13 mouse cellular contexts compared by ENCODE assay signal in the genomic region with DNA sequence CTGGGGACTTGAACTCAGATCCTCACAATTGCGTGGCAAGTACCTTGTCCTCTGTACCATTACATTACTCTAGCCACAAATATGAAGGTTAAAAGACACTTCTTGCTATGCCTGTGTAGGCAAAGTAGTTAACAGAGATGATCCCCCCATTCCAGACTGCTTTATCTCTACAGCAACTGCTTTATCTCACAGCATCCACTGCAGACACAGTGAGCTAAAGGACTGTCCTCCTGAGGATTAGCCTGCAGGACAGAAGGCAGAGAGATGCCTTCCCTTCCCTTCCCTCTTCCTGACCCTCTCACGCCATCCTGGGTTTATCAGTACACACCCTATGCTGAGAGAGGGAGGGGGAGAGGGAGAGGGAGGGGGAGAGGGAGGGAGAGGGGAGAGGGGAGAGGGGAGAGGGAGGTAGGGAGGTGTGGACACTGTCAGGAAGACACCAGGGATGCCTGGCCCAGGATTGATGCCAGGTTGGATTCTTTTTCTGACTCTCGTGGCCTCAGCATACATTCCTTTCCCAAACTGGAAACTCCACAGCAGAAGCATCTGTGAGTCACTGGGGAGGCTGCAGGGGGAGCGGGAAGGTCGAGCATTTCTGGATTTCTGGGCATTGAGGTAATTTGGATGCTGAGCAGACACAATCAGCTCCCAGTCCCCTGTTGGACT. TPM values are rescaled to one million over a fixed set of nuclear protein-coding genes. Genes with fewer than 3 reads are reported as not detected.
DNase-seq lines count a peak whose midpoint lies in the region; ATAC-seq lines count a peak whose summit lies in the region.
"Had no signal": no experiment of that assay in that cellular context is flagged by ENCODE, and none has a peak within 500 bp of the region (broad histone marks: within the 10 kb centered on the region; RNA-seq: fewer than 3 reads in every experiment).

No protein-coding gene starts in this region.

- intact Hi-C loops in heart, postnatal 10 days (cut with DNase I) = loop anchor here (5.0 kb wide), 1 partner anchor 95 kb away; no protein-coding TSS in a partner anchor

- WGBS in heart, embryonic 13.5 days = 23% methylated on average over 5 of the region's 5 CpGs
- 59% methylated on average over 5 of the region's 5 CpGs for WGBS in kidney, embryonic 16.5 days

- peak; percentile 63 for ATAC-seq in heart, embryonic 13.5 days (ENCODE audit: extremely low read depth, insufficient number of reproducible peaks, low FRiP score, low TSS enrichment)
- no peak for ATAC-seq in kidney, embryonic 16.5 days (ENCODE audit: low FRiP score, low TSS enrichment)

- peak overlapping the region; percentile 63; the same call in 1 of the 2 replicates for H3K9ac ChIP-seq in heart, embryonic 13.5 days
- no peak overlapping the region for H3K9ac ChIP-seq in kidney, embryonic 16.5 days (replicated peaks; ENCODE audit: low read length)
- H3K9ac ChIP-seq: forebrain, embryonic 12.5 days; limb, embryonic 12.5 days had no signal

- no peak overlapping the region for H3K4me3 ChIP-seq in heart, embryonic 13.5 days
- no peak overlapping the region for H3K4me3 ChIP-seq in kidney, embryonic 16.5 days (ENCODE audit: low read length)
- H3K4me3 ChIP-seq: forebrain, embryonic 12.5 days; limb, embryonic 12.5 days had no signal

- peaks cover 16% of the 10 kb centered on the region for H3K4me1 ChIP-seq in heart, embryonic 13.5 days
- no peaks in the 10 kb centered on the region for H3K4me1 ChIP-seq in kidney, embryonic 16.5 days (ENCODE audit: insufficient read depth, low read length)
- H3K4me1 ChIP-seq: limb, embryonic 12.5 days had no signal

- DNase-seq in heart, adult 9 months (ENCODE audit: low spot score in 2 of 2) = no peak
- peak; percentile 94 for DNase-seq in 3T3-L1 (ENCODE audit: low read depth, low spot score)
- DNase-seq in Muller cell, postnatal 12 days (ENCODE audit: inconsistent ontology term) = peak; percentile 94
- peak; percentile 44 to 47 for DNase-seq in heart, postnatal 10 days
- DNase-seq in kidney, postnatal 10 days = no peak
- DNase-seq in right cerebral cortex, postnatal 4 days = no peak
- DNase-seq: cerebellum, adult 11-12 months; thymus, adult 2 months had no signal

- peak overlapping the region; percentile 38 for H3K4me2 ChIP-seq in heart, embryonic 13.5 days
- H3K4me2 ChIP-seq in kidney, embryonic 16.5 days (replicated peaks; ENCODE audit: low read depth, low read length) = no peak overlapping the region
- H3K4me2 ChIP-seq: forebrain, embryonic 12.5 days; limb, embryonic 12.5 days had no signal

- no peaks in the 10 kb centered on the region for H3K27me3 ChIP-seq in heart, embryonic 13.5 days (replicated peaks)
- H3K27me3 ChIP-seq in kidney, embryonic 16.5 days (ENCODE audit: insufficient read depth, low read length) = no peaks in the 10 kb centered on the region
- H3K27me3 ChIP-seq: forebrain, embryonic 12.5 days; limb, embryonic 12.5 days had no signal

- H3K9me3 ChIP-seq in heart, embryonic 13.5 days = no peaks in the 10 kb centered on the region
- 0 out of 2 replicates have a peak, but pooled peaks cover 3% of the 10 kb centered on the region for H3K9me3 ChIP-seq in kidney, embryonic 16.5 days (ENCODE audit: low read length)
- H3K9me3 ChIP-seq: forebrain, embryonic 12.5 days; limb, embryonic 12.5 days had no signal

- H3K36me3 ChIP-seq in heart, embryonic 13.5 days = no peaks in the 10 kb centered on the region
- H3K36me3 ChIP-seq in kidney, embryonic 16.5 days (ENCODE audit: insufficient read depth, low read length) = no peaks in the 10 kb centered on the region
- H3K36me3 ChIP-seq: forebrain, embryonic 12.5 days; limb, embryonic 12.5 days had no signal

- peak overlapping the region; percentile 91 for H3K27ac ChIP-seq in heart, embryonic 13.5 days (replicated peaks)
- no peak overlapping the region for H3K27ac ChIP-seq in kidney, embryonic 16.5 days (ENCODE audit: low read length)
- H3K27ac ChIP-seq: forebrain, embryonic 12.5 days; limb, embryonic 12.5 days; macrophage had no signal

RNA-seq across cellular contexts. Expression of gene Bptf, which starts 25.2 kb away (rescaled TPM):
- 17.9 and 18.3 TPM in 2 replicates for polyA plus RNA-seq in heart, embryonic 13.5 days (2015; fragmentation: Nextera tagmentation; extraction: Ambion mirVana)
- total RNA-seq in heart, postnatal 10 days (2021) = 10 to 100 TPM; 35.5 to 40.9 TPM
- polyA plus RNA-seq in kidney, embryonic 16.5 days (2015; fragmentation: Nextera tagmentation; extraction: Ambion mirVana) = 27.7 and 35.2 TPM in 2 replicates

RNA-seq across cellular contexts. Expression of gene Nol11, which starts 32.1 kb away (rescaled TPM):
- polyA plus RNA-seq in heart, embryonic 13.5 days (2015; fragmentation: Nextera tagmentation; extraction: Ambion mirVana) = 39.3 and 45.4 TPM in 2 replicates
- 10 to 100 TPM; 21.7 to 24.9 TPM for total RNA-seq in heart, postnatal 10 days (2021)
- 61.3 and 63.0 TPM in 2 replicates for polyA plus RNA-seq in kidney, embryonic 16.5 days (2015; fragmentation: Nextera tagmentation; extraction: Ambion mirVana)

Comparison
In these comparisons a context has a peak if more than half of its experiments do, and no peak if none do; other contexts are left out.
1. DNase-seq: peak in 3T3-L1 (single experiment), Muller cell, postnatal 12 days (single experiment) and heart, postnatal 10 days (2 of 2); none in heart, adult 9 months (0 of 2), kidney, postnatal 10 days (single experiment) and right cerebral cortex, postnatal 4 days (single experiment).